Mouse (Mus musculus): Measurements from ENCODE around the gene Bend7. TPM values are rescaled to one million over a fixed set of nuclear protein-coding genes. Genes with fewer than 3 reads are reported as not detected.

The Bend7 gene
- polyA plus RNA-seq, 1 experiment from 2014 or later, result 4.5 TPM

GRCm38 (mm10) chr2:4828446-4828997 is 110.9 kb downstream of the Bend7 start:
- Histone ChIP-seq H3K4me2 (ENCODE audit: low read length) (no peak overlapping the region), H3K36me3 (ENCODE audit: control insufficient read depth, insufficient read depth, low read length) (no peaks in the 10 kb centered on the region), H3K9ac (ENCODE audit: low read length) (no peak overlapping the region), H3K9me3 (ENCODE audit: control insufficient read depth, low read length) (no peaks in the 10 kb centered on the region), H3K4me1 (replicated peaks; ENCODE audit: control insufficient read depth, insufficient read depth, low read length) (peaks cover 6% of the 10 kb centered on the region; the same call in 1 of the 2 replicates), H3K27ac (ENCODE audit: low read depth) (no peak overlapping the region), H3K27me3 (replicated peaks; ENCODE audit: control insufficient read depth, insufficient read depth, low read length) (no peaks in the 10 kb centered on the region), H3K4me3 (ENCODE audit: low read depth, low read length) (no peak overlapping the region)
- DNase-seq (ENCODE audit: low spot score), result peak; percentile 48
- ATAC-seq (replicated peaks; ENCODE audit: low FRiP score, low TSS enrichment, low read depth), result no peak
- WGBS, result 78% methylated on average over 6 of the region's 6 CpGs

- Histone ChIP-seq H3K36me3 (ENCODE audit: control insufficient read depth, insufficient read depth, low read length) (no peaks in the 10 kb centered on the region), H3K27ac (ENCODE audit: low read depth) (no peak overlapping the region), H3K4me3 (ENCODE audit: low read depth, low read length) (no peak overlapping the region), H3K9me3 (ENCODE audit: control insufficient read depth, low read length) (no peaks in the 10 kb centered on the region), H3K4me2 (ENCODE audit: low read length) (no peak overlapping the region), H3K4me1 (replicated peaks; ENCODE audit: control insufficient read depth, insufficient read depth, low read length) (peaks cover 6% of the 10 kb centered on the region; the same call in 1 of the 2 replicates), H3K27me3 (replicated peaks; ENCODE audit: control insufficient read depth, insufficient read depth, low read length) (no peaks in the 10 kb centered on the region), H3K9ac (ENCODE audit: low read length) (no peak overlapping the region)
- DNase-seq (ENCODE audit: low spot score) (peak; percentile 50), ATAC-seq (replicated peaks; ENCODE audit: low FRiP score, low TSS enrichment, low read depth) (no peak)
- 88% methylated on average over 4 of the region's 4 CpGs for WGBS
Measured at GRCm38 (mm10) chr2:4829007-4829406, 111.4 kb downstream of the Bend7 start.

- Histone ChIP-seq H3K27me3 (replicated peaks; ENCODE audit: control insufficient read depth, insufficient read depth, low read length) (no peaks in the 10 kb centered on the region), H3K9me3 (ENCODE audit: control insufficient read depth, low read length) (no peaks in the 10 kb centered on the region), H3K27ac (ENCODE audit: low read depth) (no peak overlapping the region), H3K4me2 (ENCODE audit: low read length) (no peak overlapping the region), H3K4me1 (replicated peaks; ENCODE audit: control insufficient read depth, insufficient read depth, low read length) (peaks cover 6% of the 10 kb centered on the region; the same call in 1 of the 2 replicates), H3K4me3 (ENCODE audit: low read depth, low read length) (no peak overlapping the region), H3K9ac (ENCODE audit: low read length) (no peak overlapping the region), H3K36me3 (ENCODE audit: control insufficient read depth, insufficient read depth, low read length) (no peaks in the 10 kb centered on the region)
- 71% methylated on average over 6 of the region's 6 CpGs for WGBS
- DNase-seq (ENCODE audit: low spot score) (no peak), ATAC-seq (replicated peaks; ENCODE audit: low FRiP score, low TSS enrichment, low read depth) (peak; percentile 72)
Measured at GRCm38 (mm10) chr2:4829489-4830065, 111.9 kb downstream of the Bend7 start.

- Histone ChIP-seq H3K36me3 (ENCODE audit: control insufficient read depth, insufficient read depth, low read length) (no peaks in the 10 kb centered on the region), H3K9me3 (ENCODE audit: control insufficient read depth, low read length) (no peaks in the 10 kb centered on the region), H3K27me3 (replicated peaks; ENCODE audit: control insufficient read depth, insufficient read depth, low read length) (no peaks in the 10 kb centered on the region), H3K4me1 (replicated peaks; ENCODE audit: control insufficient read depth, insufficient read depth, low read length) (peaks cover 6% of the 10 kb centered on the region; the same call in 1 of the 2 replicates), H3K4me3 (ENCODE audit: low read depth, low read length) (no peak overlapping the region), H3K27ac (ENCODE audit: low read depth) (no peak overlapping the region), H3K9ac (ENCODE audit: low read length) (no peak overlapping the region), H3K4me2 (ENCODE audit: low read length) (no peak overlapping the region)
- 51% methylated on average over 4 of the region's 4 CpGs for WGBS
- ATAC-seq (replicated peaks; ENCODE audit: low FRiP score, low TSS enrichment, low read depth), result no peak
- DNase-seq (ENCODE audit: low spot score), result peak; percentile 51
Measured at GRCm38 (mm10) chr2:4831493-4831892, 113.9 kb downstream of the Bend7 start.

GRCm38 (mm10) chr2:4832166-4832565 is 114.5 kb downstream of the Bend7 start:
- H3K4me2 ChIP-seq (ENCODE audit: low read length), result no peak overlapping the region
- 74% methylated on average over 4 of the region's 4 CpGs for WGBS
- H3K27me3 ChIP-seq (replicated peaks; ENCODE audit: control insufficient read depth, insufficient read depth, low read length), result no peaks in the 10 kb centered on the region
- H3K36me3 ChIP-seq (ENCODE audit: control insufficient read depth, insufficient read depth, low read length), result no peaks in the 10 kb centered on the region
- H3K27ac ChIP-seq (ENCODE audit: low read depth), result no peak overlapping the region
- H3K9me3 ChIP-seq (ENCODE audit: control insufficient read depth, low read length), result no peaks in the 10 kb centered on the region
- H3K4me1 ChIP-seq (replicated peaks; ENCODE audit: control insufficient read depth, insufficient read depth, low read length), result peaks cover 6% of the 10 kb centered on the region; the same call in 1 of the 2 replicates
- ATAC-seq (replicated peaks; ENCODE audit: low FRiP score, low TSS enrichment, low read depth) (no peak), DNase-seq (ENCODE audit: low spot score) (peak; percentile 38)
- no peak overlapping the region for H3K9ac ChIP-seq (ENCODE audit: low read length)
- H3K4me3 ChIP-seq (ENCODE audit: low read depth, low read length), result no peak overlapping the region

- 85% methylated on average over 2 of the region's 2 CpGs for WGBS
- Histone ChIP-seq H3K9ac (ENCODE audit: low read length) (no peak overlapping the region), H3K27me3 (replicated peaks; ENCODE audit: control insufficient read depth, insufficient read depth, low read length) (no peaks in the 10 kb centered on the region), H3K4me3 (ENCODE audit: low read depth, low read length) (no peak overlapping the region), H3K36me3 (ENCODE audit: control insufficient read depth, insufficient read depth, low read length) (no peaks in the 10 kb centered on the region), H3K9me3 (ENCODE audit: control insufficient read depth, low read length) (no peaks in the 10 kb centered on the region), H3K27ac (ENCODE audit: low read depth) (no peak overlapping the region), H3K4me2 (ENCODE audit: low read length) (no peak overlapping the region), H3K4me1 (replicated peaks; ENCODE audit: control insufficient read depth, insufficient read depth, low read length) (no peaks in the 10 kb centered on the region)
- ATAC-seq (replicated peaks; ENCODE audit: low FRiP score, low TSS enrichment, low read depth) (no peak), DNase-seq (ENCODE audit: low spot score) (no peak)
Measured at GRCm38 (mm10) chr2:4849449-4849848, 131.8 kb downstream of the Bend7 start.

Other genes with a start within 250 kb of the Bend7 start
- 26.7 and 31.1 TPM in 2 replicates for gene Prpf18, start 65.7 kb upstream of the Bend7 start, polyA plus RNA-seq (2014; fragmentation: Nextera tagmentation; extraction: Ambion mirVana)
- gene Sephs1, start 163.7 kb downstream of the Bend7 start, polyA plus RNA-seq (2014; fragmentation: Nextera tagmentation; extraction: Ambion mirVana), result 85.8 and 88.9 TPM in 2 replicates
- gene Phyh, start 201.2 kb downstream of the Bend7 start, polyA plus RNA-seq (2014; fragmentation: Nextera tagmentation; extraction: Ambion mirVana), result 62.3 and 62.9 TPM in 2 replicates

Data from intestine, embryonic 14.5 days (tissue).